Mouse (Mus musculus) intestine, embryonic 14.5 days (tissue): ENCODE measurements at regions not wholly inside any gene's neighbourhood (a gene's known extent, or its start where the extent isn't known, plus 50 kb on each side); places are given as distances from the start of the nearest gene placed in this dataset.

ENCODE experiments used
- ATAC-seq: fragments of 200-750 bp; cut with Nextera tagmentation; replicated peaks from 2 replicates; pipeline ENCODE4 v1.8.0; 2017; ENCODE audit warnings: low read depth, moderate number of reproducible peaks, moderate TSS enrichment, moderate library complexity; ENCODE audit not compliant: low FRiP score, low TSS enrichment
- DNase-seq: peaks from one replicate; pipeline ENCODE4 v3.0.0-alpha.2; 2018; ENCODE audit warnings: low spot score
- H3K27ac ChIP-seq: fragments of 300-500 bp; sonication (generic); 2 replicates; pipeline ENCODE4 v1.5.1; 2014; ENCODE audit warnings: low read depth, mild to moderate bottlenecking, control low read depth
- H3K27me3 ChIP-seq: fragments of 300-500 bp; sonication (generic); replicated peaks from 2 replicates; pipeline ENCODE4 v1.6.1; 2014; ENCODE audit warnings: low read length, control low read depth; ENCODE audit not compliant: control insufficient read depth, insufficient read depth
- H3K36me3 ChIP-seq: fragments of 300-500 bp; sonication (generic); 2 replicates; pipeline ENCODE4 v1.6.1; 2014; ENCODE audit warnings: low read length, control low read depth; ENCODE audit not compliant: control insufficient read depth, insufficient read depth
- H3K4me1 ChIP-seq: fragments of 300-500 bp; sonication (generic); replicated peaks from 2 replicates; pipeline ENCODE4 v1.6.1; 2014; ENCODE audit warnings: low read length, control low read depth, mixed read lengths; ENCODE audit not compliant: control insufficient read depth, insufficient read depth
- H3K4me2 ChIP-seq: fragments of 300-500 bp; sonication (generic); 2 replicates; pipeline ENCODE4 v1.6.1; 2014; ENCODE audit warnings: low read length
- H3K4me3 ChIP-seq: fragments of 300-500 bp; sonication (generic); 2 replicates; pipeline ENCODE4 v1.5.1; 2014; ENCODE audit warnings: low read depth, low read length, control low read depth, mixed read lengths
- H3K9ac ChIP-seq: fragments of 300-500 bp; sonication (generic); 2 replicates; pipeline ENCODE4 v1.6.1; 2014; ENCODE audit warnings: mild to moderate bottlenecking, low read length
- H3K9me3 ChIP-seq: fragments of 300-500 bp; sonication (generic); 2 replicates; pipeline ENCODE4 v1.6.1; 2016; ENCODE audit warnings: low read length, control low read depth; ENCODE audit not compliant: control insufficient read depth
- WGBS: fragments of 180-500 bp; shearing (Covaris S2); extraction: QIAGEN DNeasy Blood & Tissue Kit; methylation state at CpG from one replicate; pipeline ENCODE4 v1.1.7; 2014; 5-methylcytosine and 5-hydroxymethylcytosine counted together

GRCm38 (mm10) chr7:134550221-134550809 lies 120.1 kb upstream of the Dock1 start:
- no peak overlapping the region for H3K4me2 ChIP-seq
- no peaks in the 10 kb centered on the region for H3K9me3 ChIP-seq
- 44% methylated on average over 7 of the region's 7 CpGs for WGBS
- no peak overlapping the region for H3K9ac ChIP-seq
- peak; percentile 47; the same call in 1 of the 2 replicates for ATAC-seq
- no peaks in the 10 kb centered on the region for H3K27me3 ChIP-seq
- H3K36me3 ChIP-seq: no peaks in the 10 kb centered on the region
- H3K4me1 ChIP-seq: no peaks in the 10 kb centered on the region
- H3K4me3 ChIP-seq: no peak overlapping the region
- no peak for DNase-seq
- H3K27ac ChIP-seq: no peak overlapping the region

GRCm38 (mm10) chr7:134552051-134552451 lies 118.4 kb upstream of the Dock1 start:
- no peak for DNase-seq
- 85% methylated on average over 6 of the region's 6 CpGs for WGBS
- Histone ChIP-seq H3K4me3 (no peak overlapping the region), H3K36me3 (no peaks in the 10 kb centered on the region), H3K27ac (no peak overlapping the region), H3K9ac (no peak overlapping the region), H3K27me3 (no peaks in the 10 kb centered on the region), H3K4me1 (no peaks in the 10 kb centered on the region), H3K4me2 (no peak overlapping the region), H3K9me3 (no peaks in the 10 kb centered on the region)
- no peak for ATAC-seq

GRCm38 (mm10) chr7:134556061-134556460 lies 114.4 kb upstream of the Dock1 start:
- H3K27ac ChIP-seq: no peak overlapping the region
- H3K4me3 ChIP-seq: no peak overlapping the region
- no peaks in the 10 kb centered on the region for H3K27me3 ChIP-seq
- H3K9me3 ChIP-seq: 0 out of 2 replicates have a peak, but pooled peaks cover 3% of the 10 kb centered on the region
- H3K36me3 ChIP-seq: no peaks in the 10 kb centered on the region
- no peak for ATAC-seq
- WGBS: 56% methylated on average over 4 of the region's 4 CpGs
- H3K4me2 ChIP-seq: no peak overlapping the region
- H3K4me1 ChIP-seq: no peaks in the 10 kb centered on the region
- DNase-seq: no peak
- H3K9ac ChIP-seq: no peak overlapping the region

GRCm38 (mm10) chr7:134566322-134566721 lies 104.1 kb upstream of the Dock1 start:
- WGBS: 67% methylated on average over 5 of the region's 5 CpGs

GRCm38 (mm10) chr7:134569247-134569646 lies 101.2 kb upstream of the Dock1 start:
- ATAC-seq: no peak
- Histone ChIP-seq H3K4me3 (no peak overlapping the region), H3K9ac (no peak overlapping the region), H3K27ac (no peak overlapping the region), H3K36me3 (no peaks in the 10 kb centered on the region), H3K27me3 (no peaks in the 10 kb centered on the region), H3K9me3 (no peaks in the 10 kb centered on the region), H3K4me1 (no peaks in the 10 kb centered on the region), H3K4me2 (no peak overlapping the region)
- 79% methylated on average over 3 of the region's 3 CpGs for WGBS
- DNase-seq: no peak

More at GRCm38 (mm10) chr7:134566322-134566721, 104.1 kb upstream of the Dock1 start:
- Histone ChIP-seq H3K27me3 (no peaks in the 10 kb centered on the region), H3K9me3 (no peaks in the 10 kb centered on the region), H3K9ac (no peak overlapping the region), H3K4me3 (no peak overlapping the region), H3K4me1 (no peaks in the 10 kb centered on the region), H3K27ac (no peak overlapping the region), H3K4me2 (no peak overlapping the region), H3K36me3 (no peaks in the 10 kb centered on the region)
- DNase-seq (peak; percentile 81), ATAC-seq (no peak)

- Histone ChIP-seq H3K4me1 (no peaks in the 10 kb centered on the region), H3K9ac (no peak overlapping the region), H3K36me3 (no peaks in the 10 kb centered on the region), H3K4me2 (no peak overlapping the region), H3K9me3 (no peaks in the 10 kb centered on the region), H3K27me3 (no peaks in the 10 kb centered on the region), H3K27ac (no peak overlapping the region), H3K4me3 (no peak overlapping the region)
- DNase-seq (no peak), ATAC-seq (no peak)
- WGBS: 77% methylated on average over 5 of the region's 5 CpGs
Observed at GRCm38 (mm10) chr7:134570176-134570810, 100.2 kb upstream of the Dock1 start.

GRCm38 (mm10) chr7:134581746-134582145 lies 88.7 kb upstream of the Dock1 start:
- no peaks in the 10 kb centered on the region for H3K4me1 ChIP-seq
- H3K9me3 ChIP-seq: no peaks in the 10 kb centered on the region
- H3K27ac ChIP-seq: no peak overlapping the region
- no peaks in the 10 kb centered on the region for H3K27me3 ChIP-seq
- H3K4me3 ChIP-seq: no peak overlapping the region
- no peaks in the 10 kb centered on the region for H3K36me3 ChIP-seq
- H3K9ac ChIP-seq: no peak overlapping the region
- DNase-seq: no peak
- no peak overlapping the region for H3K4me2 ChIP-seq
- ATAC-seq: no peak

GRCm38 (mm10) chr7:134585478-134585877 lies 85.0 kb upstream of the Dock1 start:
- H3K9ac ChIP-seq: no peak overlapping the region
- 74% methylated on average over 5 of the region's 5 CpGs for WGBS

GRCm38 (mm10) chr7:134586990-134587389 lies 83.5 kb upstream of the Dock1 start:
- Histone ChIP-seq H3K4me2 (no peak overlapping the region), H3K4me1 (no peaks in the 10 kb centered on the region), H3K27ac (no peak overlapping the region), H3K9me3 (no peaks in the 10 kb centered on the region), H3K9ac (no peak overlapping the region), H3K36me3 (no peaks in the 10 kb centered on the region), H3K27me3 (no peaks in the 10 kb centered on the region), H3K4me3 (no peak overlapping the region)
- ATAC-seq: no peak
- 88% methylated on average over 6 of the region's 6 CpGs for WGBS
- no peak for DNase-seq

More at GRCm38 (mm10) chr7:134585478-134585877, 85.0 kb upstream of the Dock1 start:
- H3K36me3 ChIP-seq: no peaks in the 10 kb centered on the region
- H3K27ac ChIP-seq: no peak overlapping the region
- no peaks in the 10 kb centered on the region for H3K9me3 ChIP-seq
- H3K4me2 ChIP-seq: no peak overlapping the region
- H3K4me3 ChIP-seq: no peak overlapping the region
- DNase-seq (no peak), ATAC-seq (no peak)
- H3K4me1 ChIP-seq: no peaks in the 10 kb centered on the region
- no peaks in the 10 kb centered on the region for H3K27me3 ChIP-seq
